Mouse (Mus musculus) left cerebral cortex, postnatal 36 days (tissue): ENCODE results near the gene Fiz1. TPM values are rescaled to one million over a fixed set of nuclear protein-coding genes. Genes with fewer than 3 reads are reported as not detected.
A peak's percentile ranks its signal among the peaks of the same experiment; 100 is the strongest.
"Not testable (repeated sequence)": the region's sequence is repeated elsewhere in the genome, so short reads cannot be mapped to it uniquely, and the experiment has no call there.

Source experiments
- DNase-seq, 2 experiments: peaks; one replicate each; pipeline ENCODE4 v3.0.0; 2021 to 2022; ENCODE audit warnings: low spot score in 2 of 2, mixed read lengths in 1 of 2
- intact Hi-C: fragments of 180-260 bp; cut with DNase I; formaldehyde crosslinking; loops from one replicate; pipeline ENCODE4 v1.15.1; 2025
- total RNA-seq, 2 experiments: library from RNA; stranded (reverse); gene quantifications; 2 replicates each; pipeline ENCODE4 v1.2.3; 2021

The Fiz1 gene
- total RNA-seq, 2 experiments from 2014 or later: 22.2 to 32.9 TPM

GRCm38 (mm10) chr7:5046112-5046511 lies 31.6 kb upstream of the Fiz1 start:
- intact Hi-C loops: no loop called here
- no peak for DNase-seq

- no peak for DNase-seq
- intact Hi-C loops: no loop called here
Observed at GRCm38 (mm10) chr7:5044981-5045380, 30.5 kb upstream of the Fiz1 start.

- DNase-seq: no peak
- intact Hi-C loops: no loop called here
Observed at GRCm38 (mm10) chr7:5038940-5039339, 24.4 kb upstream of the Fiz1 start.

GRCm38 (mm10) chr7:5038109-5038732 lies 23.7 kb upstream of the Fiz1 start, which contains the start of gene Zfp784:
Gene Zfp784 (minus strand): TSS chr7:5038446.
- intact Hi-C loops: no loop called here
- DNase-seq: peak; percentile 93

- intact Hi-C loops: no loop called here
- no peak for DNase-seq
Observed at GRCm38 (mm10) chr7:5037467-5037866, 23.0 kb upstream of the Fiz1 start.

GRCm38 (mm10) chr7:5037026-5037425 lies 22.5 kb upstream of the Fiz1 start:
- DNase-seq: no peak
- intact Hi-C loops: no loop called here

- DNase-seq: no peak
- intact Hi-C loops: no loop called here
Observed at GRCm38 (mm10) chr7:5036136-5036535, 21.6 kb upstream of the Fiz1 start.

GRCm38 (mm10) chr7:5035628-5036027 lies 21.1 kb upstream of the Fiz1 start:
- intact Hi-C loops: no loop called here
- no peak for DNase-seq

- no peak for DNase-seq
Observed at GRCm38 (mm10) chr7:5033818-5034217, 19.3 kb upstream of the Fiz1 start, which contains the start of gene 4632433K11Rik. Gene 4632433K11Rik (plus strand): TSS chr7:5034118.

GRCm38 (mm10) chr7:5031496-5031895 lies 17.0 kb upstream of the Fiz1 start:
- intact Hi-C loops: no loop called here
- no peak for DNase-seq

More at GRCm38 (mm10) chr7:5033818-5034217, 19.3 kb upstream of the Fiz1 start, which contains the start of gene 4632433K11Rik:
- intact Hi-C loops: no loop called here

GRCm38 (mm10) chr7:5030554-5031275 lies 16.2 kb upstream of the Fiz1 start:
- intact Hi-C loops: no loop called here
- DNase-seq: no peak

- no peak for DNase-seq
- intact Hi-C loops: no loop called here
Observed at GRCm38 (mm10) chr7:5029946-5030345, 15.4 kb upstream of the Fiz1 start.

- intact Hi-C loops: no loop called here
- no peak for DNase-seq
Observed at GRCm38 (mm10) chr7:5029543-5029942, 15.0 kb upstream of the Fiz1 start.

GRCm38 (mm10) chr7:5021197-5021596 lies 6.7 kb upstream of the Fiz1 start:
- no peak for DNase-seq
- intact Hi-C loops: loop anchor here (2.0 kb wide), 2 partner anchors 30 to 40 kb away; partner anchors contain the start of gene Zfp580

- no peak for DNase-seq
- intact Hi-C loops: loop anchor here (2.0 kb wide), 2 partner anchors 30 to 40 kb away; partner anchors contain the start of gene Zfp580
Observed at GRCm38 (mm10) chr7:5020685-5021084, 6.2 kb upstream of the Fiz1 start.

- peak; percentile 99 to 100 for DNase-seq
- intact Hi-C loops: loop anchor here (2.0 kb wide), 2 partner anchors 31 to 41 kb away; partner anchors contain the start of gene Zfp580
Observed at GRCm38 (mm10) chr7:5020000-5020681, 5.6 kb upstream of the Fiz1 start, which contains the start of the genes Zfp865 and Ccdc106. Gene Zfp865 (plus strand): TSS chr7:5020376. Gene Ccdc106 (plus strand): TSS chr7:5020553.

GRCm38 (mm10) chr7:5019576-5019975 lies 5.1 kb upstream of the Fiz1 start:
- DNase-seq, intact Hi-C loops: not testable (repeated sequence)

- DNase-seq: no peak
- intact Hi-C loops: no loop called here
Observed at GRCm38 (mm10) chr7:5017931-5018330, 3.4 kb upstream of the Fiz1 start.

GRCm38 (mm10) chr7:5017352-5017751 lies 2.9 kb upstream of the Fiz1 start:
- intact Hi-C loops: no loop called here
- no peak for DNase-seq

GRCm38 (mm10) chr7:5016920-5017319 lies 2.4 kb upstream of the Fiz1 start:
- DNase-seq: no peak
- intact Hi-C loops: no loop called here
